Mouse (Mus musculus) liver, embryonic 11.5 days (tissue): Measurements from ENCODE around the gene Osbpl9. TPM values are rescaled to one million over a fixed set of nuclear protein-coding genes. Genes with fewer than 3 reads are reported as not detected.

ENCODE experiments used
- ATAC-seq: fragments of 200-750 bp; cut with Nextera tagmentation; replicated peaks from 2 replicates; pipeline ENCODE4 v1.8.0; 2017; ENCODE audit warnings: moderate number of reproducible peaks, mild to moderate bottlenecking, moderate TSS enrichment, moderate library complexity; ENCODE audit not compliant: low FRiP score
- DNase-seq: peaks from one replicate; pipeline ENCODE4 v3.0.0-alpha.2; 2017; ENCODE audit warnings: low spot score
- H3K27ac ChIP-seq: fragments of 300-500 bp; sonication (generic); 2 replicates; pipeline ENCODE4 v1.5.1; 2014; ENCODE audit warnings: mild to moderate bottlenecking, low read depth, low read length, control low read depth
- H3K27me3 ChIP-seq: fragments of 300-500 bp; sonication (generic); replicated peaks from 2 replicates; pipeline ENCODE4 v1.6.1; 2014; ENCODE audit warnings: low read length, mixed read lengths; ENCODE audit not compliant: control insufficient read depth, insufficient read depth
- H3K36me3 ChIP-seq: fragments of 300-500 bp; sonication (generic); 2 replicates; pipeline ENCODE4 v1.6.1; 2014; ENCODE audit warnings: mild to moderate bottlenecking, low read length, moderate library complexity, mixed read lengths; ENCODE audit not compliant: control insufficient read depth, insufficient read depth
- H3K4me1 ChIP-seq: fragments of 300-500 bp; sonication (generic); replicated peaks from 2 replicates; pipeline ENCODE4 v1.6.1; 2014; ENCODE audit warnings: low read length, mixed read lengths; ENCODE audit not compliant: control insufficient read depth, insufficient read depth
- H3K4me2 ChIP-seq: fragments of 300-500 bp; sonication (generic); 2 replicates; pipeline ENCODE4 v1.6.1; 2014; ENCODE audit warnings: mild to moderate bottlenecking, control low read depth, moderate library complexity
- H3K4me3 ChIP-seq: fragments of 300-500 bp; sonication (generic); 2 replicates; pipeline ENCODE4 v1.5.1; 2014; ENCODE audit warnings: low read depth, low read length, control low read depth
- H3K9ac ChIP-seq: fragments of 300-500 bp; sonication (generic); 2 replicates; pipeline ENCODE4 v1.6.1; 2014; ENCODE audit warnings: low read depth, low read length, control low read depth
- H3K9me3 ChIP-seq: fragments of 300-500 bp; sonication (generic); 2 replicates; pipeline ENCODE4 v1.6.1; 2016; ENCODE audit warnings: low read length, inconsistent platforms, mixed read lengths; ENCODE audit not compliant: control insufficient read depth
- WGBS: fragments of 180-500 bp; shearing (Covaris S2); extraction: QIAGEN DNeasy Blood & Tissue Kit; methylation state at CpG from one replicate; pipeline ENCODE4 v1.1.7; 2014; 5-methylcytosine and 5-hydroxymethylcytosine counted together
- polyA plus RNA-seq: library from polyadenylated mRNA; unstranded; fragments of >200 nt; fragmentation: Nextera tagmentation; extraction: Ambion mirVana; gene quantifications from 2 replicates; pipeline ENCODE4 v1.2.1, GENCODE M21; 2014

Osbpl9 gene
- polyA plus RNA-seq, 1 experiment from 2014 or later, result 40.6 TPM

GRCm38 (mm10) chr4:109109012-109109411 lies 93.1 kb downstream of the Osbpl9 start:
- Histone ChIP-seq H3K4me1 (peaks cover 3% of the 10 kb centered on the region; the same call in 1 of the 2 replicates), H3K9me3 (no peaks in the 10 kb centered on the region), H3K27ac (no peak overlapping the region), H3K27me3 (no peaks in the 10 kb centered on the region), H3K4me3 (no peak overlapping the region), H3K4me2 (no peak overlapping the region), H3K9ac (no peak overlapping the region), H3K36me3 (no peaks in the 10 kb centered on the region)
- WGBS, result 82% methylated on average over 6 of the region's 6 CpGs
- ATAC-seq (no peak), DNase-seq (no peak)

GRCm38 (mm10) chr4:109106594-109106993 lies 95.5 kb downstream of the Osbpl9 start:
- Histone ChIP-seq H3K4me3 (no peak overlapping the region), H3K4me2 (no peak overlapping the region), H3K9ac (no peak overlapping the region)

GRCm38 (mm10) chr4:109106034-109106433 lies 96.0 kb downstream of the Osbpl9 start:
- H3K36me3 ChIP-seq, result no peaks in the 10 kb centered on the region
- no peaks in the 10 kb centered on the region for H3K9me3 ChIP-seq
- ATAC-seq (no peak), DNase-seq (no peak)
- no peak overlapping the region for H3K27ac ChIP-seq
- no peak overlapping the region for H3K9ac ChIP-seq
- no peaks in the 10 kb centered on the region for H3K4me1 ChIP-seq
- no peak overlapping the region for H3K4me3 ChIP-seq
- H3K27me3 ChIP-seq, result no peaks in the 10 kb centered on the region
- WGBS, result 72% methylated on average over 3 of the region's 3 CpGs
- no peak overlapping the region for H3K4me2 ChIP-seq

More at GRCm38 (mm10) chr4:109106594-109106993, 95.5 kb downstream of the Osbpl9 start:
- H3K27me3 ChIP-seq, result no peaks in the 10 kb centered on the region
- H3K4me1 ChIP-seq, result no peaks in the 10 kb centered on the region
- DNase-seq (no peak), ATAC-seq (no peak)
- no peak overlapping the region for H3K27ac ChIP-seq
- H3K9me3 ChIP-seq, result no peaks in the 10 kb centered on the region
- H3K36me3 ChIP-seq, result no peaks in the 10 kb centered on the region

GRCm38 (mm10) chr4:109105254-109105653 lies 96.8 kb downstream of the Osbpl9 start:
- H3K9ac ChIP-seq, result no peak overlapping the region
- H3K9me3 ChIP-seq, result no peaks in the 10 kb centered on the region
- no peaks in the 10 kb centered on the region for H3K4me1 ChIP-seq
- H3K27me3 ChIP-seq, result no peaks in the 10 kb centered on the region
- no peak overlapping the region for H3K27ac ChIP-seq
- H3K36me3 ChIP-seq, result no peaks in the 10 kb centered on the region
- H3K4me2 ChIP-seq, result no peak overlapping the region
- no peak for ATAC-seq
- no peak for DNase-seq
- no peak overlapping the region for H3K4me3 ChIP-seq

GRCm38 (mm10) chr4:109103145-109103883 lies 98.8 kb downstream of the Osbpl9 start:
- DNase-seq, result no peak
- ATAC-seq, result no peak
- H3K36me3 ChIP-seq, result no peaks in the 10 kb centered on the region
- WGBS, result 60% methylated on average over 9 of the region's 9 CpGs
- no peak overlapping the region for H3K27ac ChIP-seq
- H3K4me2 ChIP-seq, result no peak overlapping the region
- no peak overlapping the region for H3K4me3 ChIP-seq
- no peak overlapping the region for H3K9ac ChIP-seq
- H3K27me3 ChIP-seq, result no peaks in the 10 kb centered on the region
- no peaks in the 10 kb centered on the region for H3K4me1 ChIP-seq
- no peaks in the 10 kb centered on the region for H3K9me3 ChIP-seq

GRCm38 (mm10) chr4:109102574-109102973 lies 99.5 kb downstream of the Osbpl9 start:
- Histone ChIP-seq H3K27ac (no peak overlapping the region), H3K9ac (no peak overlapping the region), H3K4me1 (no peaks in the 10 kb centered on the region), H3K4me2 (no peak overlapping the region), H3K27me3 (no peaks in the 10 kb centered on the region), H3K9me3 (no peaks in the 10 kb centered on the region), H3K36me3 (no peaks in the 10 kb centered on the region), H3K4me3 (no peak overlapping the region)
- ATAC-seq (no peak), DNase-seq (no peak)
- WGBS, result 73% methylated on average over 5 of the region's 5 CpGs

- Histone ChIP-seq H3K4me3 (no peak overlapping the region), H3K9me3 (no peaks in the 10 kb centered on the region), H3K27ac (no peak overlapping the region), H3K4me1 (peaks cover 9% of the 10 kb centered on the region; the same call in 1 of the 2 replicates), H3K36me3 (no peaks in the 10 kb centered on the region), H3K4me2 (0 out of 2 replicates have a peak overlapping the region, but pooled peaks have one; percentile 7), H3K27me3 (no peaks in the 10 kb centered on the region), H3K9ac (no peak overlapping the region)
- 68% methylated on average over 3 of the region's 3 CpGs for whole genome bisulfite sequencing
- DNase-seq (no peak), ATAC-seq (peak; percentile 73; the same call in 1 of the 2 replicates)
Measured at GRCm38 (mm10) chr4:109098861-109099260, 103.2 kb downstream of the Osbpl9 start.

GRCm38 (mm10) chr4:109094269-109094668 lies 107.8 kb downstream of the Osbpl9 start:
- WGBS, result 55% methylated on average over 2 of the region's 2 CpGs
- no peaks in the 10 kb centered on the region for H3K27me3 ChIP-seq
- no peak for DNase-seq
- no peak overlapping the region for H3K4me3 ChIP-seq
- H3K4me2 ChIP-seq, result no peak overlapping the region
- H3K36me3 ChIP-seq, result no peaks in the 10 kb centered on the region
- peaks cover 13% of the 10 kb centered on the region for H3K4me1 ChIP-seq
- no peak overlapping the region for H3K9ac ChIP-seq
- H3K27ac ChIP-seq, result no peak overlapping the region
- ATAC-seq, result no peak
- no peaks in the 10 kb centered on the region for H3K9me3 ChIP-seq

GRCm38 (mm10) chr4:109092344-109092743 lies 109.7 kb downstream of the Osbpl9 start:
- Histone ChIP-seq H3K9me3 (no peaks in the 10 kb centered on the region), H3K4me1 (peaks cover 13% of the 10 kb centered on the region), H3K27ac (no peak overlapping the region), H3K9ac (no peak overlapping the region), H3K27me3 (no peaks in the 10 kb centered on the region), H3K4me3 (no peak overlapping the region), H3K36me3 (no peaks in the 10 kb centered on the region), H3K4me2 (no peak overlapping the region)
- DNase-seq (no peak), ATAC-seq (peak; percentile 73)
- WGBS, result 70% methylated on average over 5 of the region's 5 CpGs
